Mouse (Mus musculus) liver, postnatal 0 days (tissue): ENCODE measurements at regions not wholly inside any gene's neighbourhood (a gene's known extent, or its start where the extent isn't known, plus 50 kb on each side); places are given as distances from the start of the nearest gene placed in this dataset.

ENCODE experiments used
- CTCF ChIP-seq: sonication (generic); IDR thresholded peaks from 2 replicates; pipeline ENCODE4 v1.5.1; 2016; ENCODE audit warnings: antibody characterized with exemption, low read depth
- EP300 ChIP-seq: IDR thresholded peaks from 2 replicates; pipeline ENCODE4 v1.6.1; 2016; ENCODE audit warnings: antibody characterized with exemption, low read depth, mild to moderate bottlenecking

- no peak for TF ChIP-seq CTCF
- TF ChIP-seq EP300 = no peak
These were observed 110.2 kb upstream of the Vgll2 start for GRCm38 (mm10) chr10:51912096-51912495.
